Mouse (Mus musculus) embryonic fibroblast, embryonic 13.5 days (primary cell): ENCODE measurements around the gene Kcnh4. TPM values are rescaled to one million over a fixed set of nuclear protein-coding genes. Genes with fewer than 3 reads are reported as not detected.

ENCODE experiments used
- H3K27ac ChIP-seq: 2 replicates; pipeline ENCODE4 v1.5.1; 2012; ENCODE audit warnings: low read length, control low read depth, inconsistent platforms; ENCODE audit not compliant: insufficient read depth
- H3K4me1 ChIP-seq: 2 replicates; pipeline ENCODE4 v1.6.1; 2011; ENCODE audit warnings: low read length; ENCODE audit not compliant: control insufficient read depth, insufficient read depth
- H3K4me3 ChIP-seq: 2 replicates; pipeline ENCODE4 v1.5.1; 2011; ENCODE audit warnings: mild to moderate bottlenecking, control low read depth, low read length; ENCODE audit not compliant: insufficient read depth
- CTCF ChIP-seq: IDR thresholded peaks from 2 replicates; pipeline ENCODE4 v1.5.1; 2011; ENCODE audit warnings: mild to moderate bottlenecking, control low read depth, low read length, moderate library complexity, borderline replicate concordance; ENCODE audit not compliant: insufficient read depth
- POLR2A ChIP-seq: IDR thresholded peaks from 2 replicates; pipeline ENCODE4 v1.6.1; 2011; ENCODE audit warnings: low read depth, mild to moderate bottlenecking, control low read depth, low read length, moderate library complexity
- polyA plus RNA-seq: library from polyadenylated mRNA; stranded (reverse); fragments of >200 nt; gene quantifications from 2 replicates; pipeline ENCODE4 v1.2.4, GENCODE M21; 2011; ENCODE audit warnings: low read depth; ENCODE audit not compliant: missing spikeins, insufficient read length

The Kcnh4 gene
- polyA plus RNA-seq, 1 experiment = not detected

DNA sequence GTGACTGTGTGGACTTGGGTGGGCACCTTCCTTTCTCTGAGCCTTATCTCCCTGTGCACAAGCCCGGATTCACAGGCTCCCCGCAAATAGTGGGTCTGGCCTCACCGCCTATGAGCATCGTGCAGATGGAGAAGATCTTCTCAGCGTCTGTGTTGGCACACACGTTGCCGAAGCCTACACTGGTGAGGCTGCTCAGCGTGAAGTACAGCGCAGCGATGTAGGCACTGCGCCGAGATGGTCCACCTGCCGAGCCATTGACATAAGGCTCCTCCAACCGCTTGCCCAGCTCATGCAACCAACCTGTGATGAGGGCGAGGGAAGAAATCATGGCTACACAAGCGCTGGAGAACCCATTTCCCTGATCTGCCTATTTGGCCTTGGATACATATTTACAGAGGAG lies 9.6 kb downstream of the Kcnh4 start:
- Histone ChIP-seq H3K4me3 (no peak overlapping the region), H3K4me1 (no peaks in the 10 kb centered on the region), H3K27ac (no peak overlapping the region)
- TF ChIP-seq POLR2A (no peak), CTCF (no peak)

DNA sequence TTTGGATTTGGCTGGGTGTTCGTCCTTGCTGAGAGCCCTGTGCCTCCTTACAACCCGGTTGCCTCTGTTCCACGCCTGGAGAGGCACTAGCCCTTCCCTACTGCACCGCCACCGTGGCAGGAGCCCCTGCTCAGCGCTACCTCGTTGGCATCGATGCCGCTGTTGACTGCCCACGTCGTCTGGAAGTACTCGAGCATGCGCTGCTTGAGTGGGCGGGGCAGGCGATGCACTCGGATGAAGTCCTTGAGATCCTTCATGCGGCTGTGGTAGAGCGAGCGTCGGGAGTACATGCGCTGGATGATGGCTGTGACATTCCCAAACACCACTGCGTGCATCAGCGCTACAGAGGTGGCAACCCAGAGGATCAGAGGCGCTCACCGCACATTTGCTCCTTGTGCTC lies 10.3 kb downstream of the Kcnh4 start:
- TF ChIP-seq POLR2A (no peak), CTCF (no peak)

DNA sequence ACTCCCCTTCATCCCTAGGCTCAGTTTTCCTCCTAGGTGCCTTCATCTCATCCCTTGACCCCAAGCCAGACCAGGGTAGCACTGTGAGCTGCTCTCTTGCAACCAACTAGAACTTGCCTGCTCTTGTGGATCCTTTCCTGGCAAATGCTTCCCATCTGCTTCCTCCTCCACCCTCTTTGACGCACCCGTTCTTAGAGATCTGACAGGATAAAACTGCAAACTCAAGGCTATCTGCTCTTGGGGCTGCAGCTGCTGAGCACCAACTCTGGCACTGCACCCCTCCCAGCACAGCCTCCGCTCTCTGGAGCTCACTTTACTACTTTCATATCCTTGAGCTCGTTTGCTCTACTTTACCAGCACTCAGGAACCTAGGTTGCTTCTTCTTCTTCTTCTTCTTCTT lies 11.1 kb downstream of the Kcnh4 start:
- no peaks in the 10 kb centered on the region for H3K4me1 ChIP-seq
- H3K4me3 ChIP-seq = no peak overlapping the region
- no peak for TF ChIP-seq CTCF
- no peak for TF ChIP-seq POLR2A
- no peak overlapping the region for H3K27ac ChIP-seq

More for the DNA sequence above, 10.3 kb downstream of the Kcnh4 start:
- Histone ChIP-seq H3K4me1 (no peaks in the 10 kb centered on the region), H3K4me3 (no peak overlapping the region), H3K27ac (no peak overlapping the region)

DNA sequence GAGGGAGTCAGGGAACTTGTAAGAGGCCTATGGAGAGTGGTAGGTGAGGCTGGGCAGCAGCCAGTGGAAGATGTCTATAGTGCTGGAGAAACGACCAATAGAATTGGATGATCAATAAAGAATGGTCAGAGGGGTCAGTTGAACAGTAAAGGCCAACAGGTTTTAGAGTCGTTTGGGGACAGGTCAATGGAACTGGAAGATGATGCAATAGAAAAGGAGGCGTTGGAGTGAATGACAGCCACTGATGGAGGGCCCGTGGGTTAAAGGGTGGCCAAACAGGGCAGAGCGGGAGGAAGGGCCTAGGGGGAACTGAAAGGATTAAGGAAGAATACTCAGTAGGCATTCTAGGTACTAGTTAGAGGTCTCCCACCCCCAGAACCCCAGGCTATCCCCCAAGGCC lies 12.6 kb downstream of the Kcnh4 start:
- H3K4me3 ChIP-seq = no peak overlapping the region
- TF ChIP-seq POLR2A (no peak), CTCF (no peak)
- H3K4me1 ChIP-seq = no peaks in the 10 kb centered on the region
- H3K27ac ChIP-seq = no peak overlapping the region

GRCm38 (mm10) chr11:100746546-100746945 lies 13.2 kb downstream of the Kcnh4 start:
- TF ChIP-seq CTCF (no peak), POLR2A (no peak)
- Histone ChIP-seq H3K4me3 (no peak overlapping the region), H3K4me1 (no peaks in the 10 kb centered on the region), H3K27ac (no peak overlapping the region)

- no peaks in the 10 kb centered on the region for H3K4me1 ChIP-seq
- H3K4me3 ChIP-seq = no peak overlapping the region
- no peak overlapping the region for H3K27ac ChIP-seq
- TF ChIP-seq POLR2A (no peak), CTCF (0 out of 2 replicates have a peak, but pooled peaks have one; percentile 6)
Observed at GRCm38 (mm10) chr11:100745085-100745484, 14.7 kb downstream of the Kcnh4 start.

DNA sequence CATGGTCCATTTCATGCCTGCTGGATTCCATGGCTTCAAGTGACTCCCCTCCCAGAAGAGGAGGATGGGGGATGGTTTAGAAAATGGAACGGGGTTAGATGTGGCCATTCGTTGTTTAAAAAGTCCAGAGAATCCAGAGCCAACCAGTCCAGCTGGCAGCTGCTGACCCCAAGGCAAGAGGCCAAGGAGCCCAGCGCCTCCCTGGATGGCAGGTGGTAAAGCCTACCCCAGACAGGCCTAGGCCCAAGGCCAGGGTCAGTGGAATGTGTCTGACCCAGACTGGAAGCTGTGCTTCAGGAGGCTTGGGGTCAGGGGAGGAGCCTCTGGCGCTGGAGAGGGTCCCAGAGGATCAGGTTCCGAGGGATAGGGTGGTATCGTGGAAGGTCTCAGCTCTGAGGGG lies 18.4 kb downstream of the Kcnh4 start:
- Histone ChIP-seq H3K27ac (no peak overlapping the region), H3K4me1 (peaks cover 4% of the 10 kb centered on the region; the same call in 1 of the 2 replicates)
- TF ChIP-seq CTCF (no peak), POLR2A (no peak)

DNA sequence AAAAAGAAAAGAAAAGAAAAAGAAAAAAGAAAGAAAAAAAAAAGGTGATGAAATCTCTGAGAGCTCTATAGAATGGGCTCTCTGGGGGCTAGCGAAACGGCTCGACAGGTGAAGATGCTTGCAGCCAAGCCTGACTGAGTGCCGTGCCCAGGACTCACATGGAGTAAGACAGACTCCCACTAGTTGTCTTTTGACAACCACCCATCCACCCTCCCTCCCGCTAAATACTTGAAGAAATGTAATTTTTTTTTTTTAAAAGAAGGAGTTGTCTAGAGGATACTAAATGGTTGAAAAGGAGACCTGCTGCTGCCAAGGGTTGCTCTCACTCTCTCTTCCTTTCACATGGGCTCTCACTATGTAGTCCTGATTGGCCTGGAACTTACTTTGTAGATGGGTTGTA lies 21.0 kb downstream of the Kcnh4 start:
- no peak for TF ChIP-seq CTCF
- TF ChIP-seq POLR2A = no peak
- Histone ChIP-seq H3K27ac (no peak overlapping the region), H3K4me1 (peaks cover 10% of the 10 kb centered on the region), H3K4me3 (peak overlapping the region; percentile 42)

More for the DNA sequence above, 18.4 kb downstream of the Kcnh4 start:
- H3K4me3 ChIP-seq = no peak overlapping the region

DNA sequence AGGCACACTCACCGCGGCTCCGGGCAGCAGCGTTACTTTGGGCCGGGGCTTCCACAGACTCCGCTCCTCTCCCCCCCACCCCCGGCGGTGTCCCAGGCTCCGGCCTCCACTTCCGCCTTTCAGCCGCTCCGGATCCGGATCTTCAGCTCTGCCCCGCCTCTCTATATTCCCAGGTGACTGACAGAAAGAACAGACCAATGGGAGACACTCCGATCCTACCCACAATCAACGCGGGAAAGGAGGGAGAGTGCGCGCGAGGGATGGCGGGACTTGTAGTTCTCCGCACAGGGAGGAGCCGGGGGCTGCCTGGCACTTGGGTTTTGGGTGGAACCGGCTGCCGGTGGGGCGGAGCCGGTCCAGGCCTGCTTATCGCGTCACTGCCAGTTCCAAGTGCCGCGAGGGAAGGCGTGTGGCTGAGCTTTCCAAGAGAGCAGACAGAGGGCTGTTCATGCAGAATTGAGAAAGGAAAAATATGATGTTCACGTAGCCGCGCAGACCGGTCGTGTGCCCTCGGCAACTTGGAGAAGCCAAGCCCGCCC lies 21.6 kb downstream of the Kcnh4 start, which contains the start of gene Rab5c:
Gene Rab5c, minus strand, starts transcription at position 150 of the 539 bp plus-strand sequence.
- no peak for TF ChIP-seq CTCF
- peak; percentile 85 for TF ChIP-seq POLR2A
- peak within 1 kb of the TSS; percentile 90 for H3K4me3 ChIP-seq
- H3K4me1 ChIP-seq = peaks cover 10% of the 10 kb centered on the region
- no peak within 1 kb of the TSS for H3K27ac ChIP-seq

DNA sequence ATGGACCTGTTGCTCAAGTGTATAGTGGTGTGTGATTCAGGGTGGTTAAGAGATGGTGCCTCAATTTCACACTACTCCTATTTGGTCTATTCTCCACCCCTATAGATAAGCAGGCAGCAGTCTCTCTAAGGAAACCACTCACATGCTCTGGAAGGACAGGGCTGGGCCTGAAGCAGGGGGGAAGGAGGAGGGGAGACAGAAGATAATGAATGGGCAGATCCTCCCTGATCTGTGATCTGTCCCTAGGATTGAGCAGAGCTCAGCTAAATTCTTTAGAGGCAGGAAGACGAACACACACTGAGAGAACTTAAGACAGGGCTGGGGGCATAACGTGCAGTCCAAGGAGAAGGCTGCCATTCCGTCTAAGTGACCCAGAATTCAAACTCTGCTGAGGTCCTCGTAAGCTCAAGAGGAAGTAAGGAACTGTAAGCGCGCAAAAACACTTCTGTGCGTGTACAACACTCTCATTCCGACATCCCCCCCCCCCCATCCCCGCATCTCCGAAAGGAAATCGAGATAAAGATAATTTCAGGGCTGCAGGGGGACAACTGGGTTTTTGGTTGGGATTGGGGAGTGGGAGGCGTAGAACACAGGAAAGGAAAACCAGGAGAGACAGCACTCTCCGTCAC lies 22.5 kb downstream of the Kcnh4 start:
- H3K4me1 ChIP-seq = peaks cover 10% of the 10 kb centered on the region
- H3K27ac ChIP-seq = no peak overlapping the region
- H3K4me3 ChIP-seq = peak overlapping the region; percentile 90
- no peak for TF ChIP-seq CTCF
- 0 out of 2 replicates have a peak, but pooled peaks have one; percentile 4 for TF ChIP-seq POLR2A

- peak overlapping the region; percentile 90 for H3K4me3 ChIP-seq
- no peak for TF ChIP-seq CTCF
- TF ChIP-seq POLR2A = no peak
- H3K27ac ChIP-seq = no peak overlapping the region
- peaks cover 10% of the 10 kb centered on the region for H3K4me1 ChIP-seq
Observed at GRCm38 (mm10) chr11:100736746-100737080, 23.0 kb downstream of the Kcnh4 start.
